Mouse (Mus musculus) heart, postnatal 0 days (tissue): ENCODE measurements around the gene Gm28308.

Experiments
- CTCF ChIP-seq: IDR thresholded peaks from 2 replicates; pipeline ENCODE4 v1.5.1; 2016; ENCODE audit warnings: antibody characterized with exemption, control low read depth, low read depth
- EP300 ChIP-seq: IDR thresholded peaks from 2 replicates; pipeline ENCODE4 v1.6.1; 2016; ENCODE audit warnings: antibody characterized with exemption, low read depth

- TF ChIP-seq EP300 (no peak), CTCF (no peak)
Measured at GRCm38 (mm10) chr6:52233546-52234427, 20.6 kb upstream of the Gm28308 start.
